Comparison of ENCODE assay signal across 13 mouse cellular contexts in the genomic region with DNA sequence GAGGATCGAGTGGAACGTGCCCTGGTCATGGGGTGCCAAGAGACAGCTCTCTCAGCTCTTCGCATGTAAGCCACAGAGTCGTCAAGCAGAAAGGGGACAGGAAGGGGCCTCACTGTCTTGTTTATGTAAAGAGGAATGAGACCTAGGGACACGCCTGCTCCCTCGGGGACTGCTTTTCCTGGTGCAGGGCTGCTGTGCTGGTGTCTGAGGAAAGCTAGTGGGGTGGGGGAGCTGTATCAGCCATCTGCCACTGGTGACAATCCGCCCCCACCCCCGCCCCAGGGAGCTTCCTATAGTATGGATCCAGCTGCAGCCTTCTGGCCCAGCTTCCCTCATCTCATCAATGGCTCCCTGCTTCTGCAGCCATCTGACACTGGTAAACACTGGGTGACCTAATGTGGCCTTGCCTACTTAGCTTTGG. TPM values are rescaled to one million over a fixed set of nuclear protein-coding genes. Genes with fewer than 3 reads are reported as not detected.
DNase-seq lines count a peak whose midpoint lies in the region; TF ChIP-seq lines count a peak whose summit lies in the region.
"Had no signal": no experiment of that assay in that cellular context is flagged by ENCODE, and none has a peak within 500 bp of the region (broad histone marks: within the 10 kb centered on the region; RNA-seq: fewer than 3 reads in every experiment).

No protein-coding gene starts in this region.

- intact Hi-C loops in heart, postnatal 10 days (cut with DNase I), result no loop called here

- DNase-seq in kidney, adult 2 months, result peak; percentile 21
- no peak for DNase-seq in kidney, postnatal 10 days
- DNase-seq in embryo, embryonic 10.5 days (ENCODE audit: low spot score), result peak; percentile 13
- DNase-seq in heart, postnatal 10 days, result peak; percentile 30 to 42
- peak; percentile 0 for DNase-seq in lung, postnatal 25 days (ENCODE audit: low spot score)
- no peak for DNase-seq in cerebellum, adult 18-20 months
- DNase-seq in testis, postnatal 10 days (ENCODE audit: low spot score), result no peak
- DNase-seq in cerebellum, postnatal 10 days, result no peak
- DNase-seq: adrenal gland, adult 2 months; cerebellum, adult 8-10 months; thymus, postnatal 36 days had no signal

- H3K36me3 ChIP-seq in kidney, adult 2 months (ENCODE audit: control insufficient read depth, insufficient read depth, low read length), result no peaks in the 10 kb centered on the region
- H3K36me3 ChIP-seq: hindbrain, embryonic 15.5 days had no signal

- H3K27me3 ChIP-seq in kidney, adult 2 months (replicated peaks; ENCODE audit: control insufficient read depth, insufficient read depth, low read length), result no peaks in the 10 kb centered on the region
- H3K27me3 ChIP-seq: hindbrain, embryonic 15.5 days had no signal

- no peak for TF ChIP-seq CTCF in kidney, adult 2 months (conservative IDR thresholded peaks at IDR 0.05; ENCODE audit: insufficient read depth, insufficient read length, low read depth, low read length)

- no peak overlapping the region for H3K27ac ChIP-seq in kidney, adult 2 months (ENCODE audit: insufficient read depth, low read depth, low read length)
- H3K27ac ChIP-seq: hindbrain, embryonic 15.5 days had no signal

- TF ChIP-seq POLR2A in kidney, adult 2 months (IDR thresholded peaks at IDR 0.05; ENCODE audit: low read depth, low read length), result no peak

- 13% methylated on average over 8 of the region's 8 CpGs for WGBS in kidney, adult 2 months

- no peaks in the 10 kb centered on the region for H3K4me1 ChIP-seq in kidney, adult 2 months (ENCODE audit: control insufficient read depth, insufficient read depth, low read length)

- H3K4me3 ChIP-seq in kidney, adult 2 months (ENCODE audit: insufficient read depth, low read depth, low read length), result no peak overlapping the region
- H3K4me3 ChIP-seq: hindbrain, embryonic 15.5 days had no signal

RNA-seq across cellular contexts. Expression of gene Cfap46, which starts 47.7 kb away (rescaled TPM):
- polyA plus RNA-seq in kidney, adult 2 months (2012; rRNA removed), result 0.24 and 0.25 TPM in 2 replicates
- total RNA-seq in heart, postnatal 10 days (2021), result under 1 TPM in 1 of 2 experiments, not detected in 1; 0.31 TPM
- total RNA-seq: megakaryocyte-erythroid progenitor cell, adult 5-6 weeks had no signal

Comparison
In these comparisons a context has a peak if more than half of its experiments do, and no peak if none do; other contexts are left out.
1. DNase-seq: peak in kidney, adult 2 months (single experiment), embryo, embryonic 10.5 days (single experiment), heart, postnatal 10 days (2 of 2) and lung, postnatal 25 days (single experiment); none in kidney, postnatal 10 days (single experiment), cerebellum, adult 18-20 months (0 of 2), testis, postnatal 10 days (single experiment) and cerebellum, postnatal 10 days (0 of 2).